Mouse (Mus musculus): Measurements from ENCODE around the gene Txn2. TPM values are rescaled to one million over a fixed set of nuclear protein-coding genes. Genes with fewer than 3 reads are reported as not detected.

Gene Txn2
- 285 and 291 TPM in 2 replicates for polyA plus RNA-seq (2016; fragmentation: Nextera tagmentation; extraction: Ambion mirVana)

DNA sequence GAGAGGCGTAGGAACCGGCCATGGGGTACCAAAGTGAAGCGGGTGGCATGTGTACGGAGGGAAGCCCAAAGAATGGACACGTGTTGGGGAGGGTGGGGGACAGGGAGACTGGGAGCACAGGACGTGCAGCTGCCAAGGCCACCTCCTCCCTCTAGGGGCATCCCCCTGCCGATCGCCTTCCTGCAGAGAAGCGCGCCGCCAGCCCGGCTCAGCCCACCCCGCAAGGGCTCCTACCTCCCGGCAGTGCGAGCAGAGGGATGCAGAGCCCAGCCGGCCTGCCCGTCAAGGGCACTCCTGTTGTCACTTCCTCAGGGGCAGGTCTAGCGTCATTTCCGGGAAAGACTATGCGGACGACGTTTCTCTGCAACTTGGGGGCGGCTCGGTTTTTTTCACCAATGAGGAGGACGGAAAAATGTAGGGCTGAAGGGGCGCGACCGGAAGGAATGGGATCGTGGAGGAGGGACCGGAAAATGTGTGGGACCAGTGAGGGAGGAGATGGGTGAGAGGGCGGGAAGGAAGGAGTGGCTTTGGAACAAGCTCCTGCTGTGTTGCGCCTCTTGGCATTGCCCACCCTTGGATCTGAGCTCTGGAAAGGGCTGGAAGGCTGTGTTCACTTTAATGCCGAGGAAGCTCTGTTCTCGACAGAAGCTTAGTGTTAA, at the start of gene Txn2:
Txn2 (minus strand) TSS at position 334 of the 659 bp plus-strand sequence.
- Histone ChIP-seq H3K36me3 (peaks cover 38% of the 10 kb centered on the region), H3K9me3 (replicated peaks) (no peaks in the 10 kb centered on the region), H3K4me3 (peak within 1 kb of the TSS; percentile 89), H3K4me1 (peaks cover 26% of the 10 kb centered on the region), H3K27ac (replicated peaks) (peak within 1 kb of the TSS; percentile 91), H3K27me3 (ENCODE audit: low read depth, poor library complexity, severe bottlenecking) (no peaks in the 10 kb centered on the region)
- 0% methylated on average over 34 of the region's 34 CpGs for WGBS
- peak; percentile 98 for DNase-seq (ENCODE audit: low spot score)

- 68% methylated on average over 3 of the region's 3 CpGs for WGBS
- H3K4me1 ChIP-seq = no peaks in the 10 kb centered on the region
- no peak overlapping the region for H3K4me3 ChIP-seq
- H3K27ac ChIP-seq (replicated peaks) = no peak overlapping the region
- H3K9me3 ChIP-seq (replicated peaks) = no peaks in the 10 kb centered on the region
- no peak for DNase-seq (ENCODE audit: low spot score)
- H3K36me3 ChIP-seq = no peaks in the 10 kb centered on the region
- H3K27me3 ChIP-seq (ENCODE audit: low read depth, poor library complexity, severe bottlenecking) = no peaks in the 10 kb centered on the region
These were observed 48.9 kb upstream of the Txn2 start for GRCm38 (mm10) chr15:77977663-77978062.

- Histone ChIP-seq H3K9me3 (replicated peaks) (no peaks in the 10 kb centered on the region), H3K4me3 (no peak overlapping the region), H3K4me1 (peaks cover 17% of the 10 kb centered on the region), H3K27me3 (ENCODE audit: low read depth, poor library complexity, severe bottlenecking) (no peaks in the 10 kb centered on the region), H3K27ac (replicated peaks) (no peak overlapping the region), H3K36me3 (no peaks in the 10 kb centered on the region)
- no peak for DNase-seq (ENCODE audit: low spot score)
- WGBS = 75% methylated on average over 6 of the region's 6 CpGs
These were observed 45.5 kb upstream of the Txn2 start for GRCm38 (mm10) chr15:77974165-77974841.

GRCm38 (mm10) chr15:77970470-77971292, 41.9 kb upstream of the Txn2 start, which contains the start of gene Eif3d:
Eif3d (minus strand) TSS chr15:77970813.
- DNase-seq (ENCODE audit: low spot score) = peak; percentile 96
- Histone ChIP-seq H3K27me3 (ENCODE audit: low read depth, poor library complexity, severe bottlenecking) (no peaks in the 10 kb centered on the region), H3K36me3 (peaks cover 34% of the 10 kb centered on the region), H3K9me3 (replicated peaks) (no peaks in the 10 kb centered on the region), H3K4me1 (peaks cover 28% of the 10 kb centered on the region), H3K4me3 (peak within 1 kb of the TSS; percentile 92), H3K27ac (replicated peaks) (peak within 1 kb of the TSS; percentile 95)
- WGBS = under 1% methylated on average over 72 of the region's 72 CpGs

DNA sequence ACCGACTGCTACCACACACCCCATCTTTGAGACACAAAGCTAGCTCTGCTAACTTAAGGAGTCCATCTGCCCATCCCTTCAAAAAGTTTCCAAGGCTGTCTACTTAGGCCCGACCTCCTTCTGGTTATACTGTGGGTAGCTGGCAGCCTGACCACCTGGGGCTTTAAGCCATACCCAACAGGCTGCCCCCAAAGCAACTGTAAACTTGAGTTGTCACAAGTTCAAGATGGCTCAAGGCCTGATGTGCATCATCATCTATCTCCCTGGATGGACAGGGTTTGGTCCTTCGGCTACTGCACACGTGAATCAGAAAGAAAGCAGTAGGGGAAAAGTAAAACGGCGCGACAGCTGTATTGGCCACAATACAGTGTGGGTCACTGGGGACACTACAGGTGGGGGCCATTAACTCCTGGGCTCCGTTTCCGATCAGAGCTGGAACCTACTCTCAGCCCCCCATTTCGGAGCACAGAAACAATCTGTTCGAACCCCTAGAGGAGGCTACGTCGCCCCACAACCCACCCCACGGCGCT, 41.2 kb upstream of the Txn2 start:
- DNase-seq (ENCODE audit: low spot score) = no peak
- H3K4me1 ChIP-seq = peaks cover 28% of the 10 kb centered on the region
- no peaks in the 10 kb centered on the region for H3K9me3 ChIP-seq (replicated peaks)
- H3K27ac ChIP-seq (replicated peaks) = peak overlapping the region; percentile 95
- peak overlapping the region; percentile 92 for H3K4me3 ChIP-seq
- H3K36me3 ChIP-seq = peaks cover 41% of the 10 kb centered on the region
- H3K27me3 ChIP-seq (ENCODE audit: low read depth, poor library complexity, severe bottlenecking) = no peaks in the 10 kb centered on the region
- WGBS = 6% methylated on average over 15 of the region's 15 CpGs

GRCm38 (mm10) chr15:77965117-77965528, 36.3 kb upstream of the Txn2 start:
- DNase-seq (ENCODE audit: low spot score) = no peak
- peaks cover 18% of the 10 kb centered on the region for H3K4me1 ChIP-seq
- H3K36me3 ChIP-seq = peaks cover 90% of the 10 kb centered on the region
- WGBS = 87% methylated on average over 9 of the region's 9 CpGs
- no peaks in the 10 kb centered on the region for H3K9me3 ChIP-seq (replicated peaks)
- no peak overlapping the region for H3K4me3 ChIP-seq
- H3K27me3 ChIP-seq (ENCODE audit: low read depth, poor library complexity, severe bottlenecking) = no peaks in the 10 kb centered on the region
- no peak overlapping the region for H3K27ac ChIP-seq (replicated peaks)

GRCm38 (mm10) chr15:77962447-77962846, 33.6 kb upstream of the Txn2 start:
- no peaks in the 10 kb centered on the region for H3K9me3 ChIP-seq (replicated peaks)
- peaks cover 6% of the 10 kb centered on the region; the same call in 1 of the 2 replicates for H3K27me3 ChIP-seq (ENCODE audit: low read depth, poor library complexity, severe bottlenecking)
- no peak overlapping the region for H3K27ac ChIP-seq (replicated peaks)
- H3K4me1 ChIP-seq = peaks cover under 1% of the 10 kb centered on the region; the same call in 1 of the 2 replicates
- no peak for DNase-seq (ENCODE audit: low spot score)
- WGBS = 97% methylated on average over 5 of the region's 5 CpGs
- H3K36me3 ChIP-seq = peaks cover 96% of the 10 kb centered on the region
- H3K4me3 ChIP-seq = no peak overlapping the region

DNA sequence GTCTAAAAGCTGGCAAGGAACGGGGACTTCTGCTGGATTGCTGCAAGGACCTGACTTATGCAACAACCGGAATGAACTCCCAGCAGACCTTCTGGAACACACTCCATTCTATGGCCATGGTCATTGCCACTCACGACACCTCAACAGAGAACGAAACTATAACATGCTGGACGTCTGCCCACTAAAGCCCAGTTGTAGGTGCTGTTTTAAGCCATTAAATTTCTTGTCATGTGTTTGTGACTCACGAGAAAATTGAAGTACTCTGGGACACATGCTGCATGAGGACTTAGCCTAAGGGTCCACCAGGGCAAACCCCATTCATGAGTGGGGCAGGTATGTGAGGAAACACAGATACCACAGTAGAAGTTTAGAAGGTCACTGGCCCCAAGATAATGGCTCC, 31.9 kb upstream of the Txn2 start:
- H3K36me3 ChIP-seq = peaks cover 78% of the 10 kb centered on the region
- H3K27ac ChIP-seq (replicated peaks) = no peak overlapping the region
- no peak for DNase-seq (ENCODE audit: low spot score)
- H3K4me3 ChIP-seq = no peak overlapping the region
- peaks cover 21% of the 10 kb centered on the region for H3K27me3 ChIP-seq (ENCODE audit: low read depth, poor library complexity, severe bottlenecking)
- H3K9me3 ChIP-seq (replicated peaks) = no peaks in the 10 kb centered on the region
- peaks cover 18% of the 10 kb centered on the region for H3K4me1 ChIP-seq
- 91% methylated on average over 6 of the region's 6 CpGs for WGBS

DNA sequence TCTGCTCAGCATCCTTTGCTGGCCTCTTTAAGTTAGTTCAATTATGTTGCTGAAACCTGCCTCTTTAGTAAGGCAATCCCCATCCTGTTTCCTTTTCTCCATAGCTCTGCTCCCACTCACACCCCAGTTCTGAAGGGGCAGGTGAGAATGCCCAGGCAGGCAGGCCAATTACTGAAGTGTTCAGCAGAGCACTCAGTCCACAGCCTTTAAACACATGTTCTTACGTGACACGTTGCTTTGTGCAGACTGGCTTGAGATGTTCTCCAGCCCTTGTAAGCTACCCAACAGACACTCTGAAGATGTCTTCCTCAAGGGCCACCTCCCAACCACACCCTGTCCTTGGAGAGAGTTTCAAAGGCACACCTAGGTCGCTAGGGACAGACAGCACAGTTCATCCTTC, 29.3 kb upstream of the Txn2 start:
- Histone ChIP-seq H3K36me3 (peaks cover 53% of the 10 kb centered on the region), H3K9me3 (replicated peaks) (no peaks in the 10 kb centered on the region), H3K27me3 (ENCODE audit: low read depth, poor library complexity, severe bottlenecking) (peaks cover 43% of the 10 kb centered on the region), H3K4me3 (no peak overlapping the region), H3K4me1 (peaks cover 29% of the 10 kb centered on the region), H3K27ac (replicated peaks) (no peak overlapping the region)
- 68% methylated on average over 3 of the region's 3 CpGs for WGBS
- no peak for DNase-seq (ENCODE audit: low spot score)

DNA sequence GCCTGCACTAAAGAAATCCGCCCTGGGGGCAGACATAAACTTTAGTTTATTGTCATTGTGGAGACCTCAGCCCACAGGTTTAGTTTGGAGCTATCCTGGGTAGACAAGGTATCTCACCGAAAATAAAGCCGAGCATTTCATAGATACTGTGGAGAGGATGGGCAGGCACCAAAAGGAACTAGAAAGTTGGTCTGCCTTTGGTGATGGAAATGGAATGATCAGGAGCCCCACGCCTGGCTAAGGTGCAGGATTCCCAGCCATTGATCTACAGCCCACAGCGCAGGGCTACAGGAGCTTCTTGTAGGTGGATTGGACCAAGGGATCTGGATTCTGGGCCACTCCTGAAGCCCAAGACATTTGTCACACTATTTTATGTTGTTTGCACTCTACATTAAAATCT, 28.8 kb upstream of the Txn2 start:
- Histone ChIP-seq H3K4me3 (no peak overlapping the region), H3K27me3 (ENCODE audit: low read depth, poor library complexity, severe bottlenecking) (peaks cover 43% of the 10 kb centered on the region), H3K27ac (replicated peaks) (no peak overlapping the region), H3K9me3 (replicated peaks) (no peaks in the 10 kb centered on the region), H3K36me3 (peaks cover 53% of the 10 kb centered on the region), H3K4me1 (peaks cover 29% of the 10 kb centered on the region)
- WGBS = 54% methylated on average over 5 of the region's 5 CpGs
- no peak for DNase-seq (ENCODE audit: low spot score)

DNA sequence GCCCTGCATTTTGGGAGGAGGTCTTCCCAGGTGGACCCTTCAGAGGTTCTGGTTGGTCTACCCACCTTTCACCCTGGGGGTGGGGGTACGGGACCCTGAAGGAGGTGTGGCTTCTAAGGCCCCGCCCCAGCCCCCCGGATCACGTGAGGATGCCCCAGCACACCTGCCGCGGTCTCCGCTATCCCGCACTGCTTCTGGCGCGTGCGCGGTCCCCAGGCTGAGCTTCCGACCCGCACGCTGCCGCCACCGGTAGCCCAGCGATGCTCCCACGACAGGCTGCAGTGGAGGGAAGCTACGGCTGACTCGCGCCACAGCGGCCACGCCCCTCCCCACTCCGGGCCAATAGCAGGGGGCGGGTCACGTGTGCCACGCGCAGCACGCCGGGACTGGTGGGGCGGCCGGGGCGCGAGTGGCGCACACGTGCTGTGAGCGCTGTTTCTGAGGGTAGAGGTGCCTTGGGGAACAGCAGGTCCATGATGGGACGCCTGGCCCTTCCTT, 27.6 kb upstream of the Txn2 start, which contains the start of gene Foxred2:
Foxred2 (minus strand) TSS at position 319 of the 498 bp plus-strand sequence.
- DNase-seq (ENCODE audit: low spot score) = peak; percentile 87
- peak within 1 kb of the TSS; percentile 80 for H3K27ac ChIP-seq (replicated peaks)
- no peaks in the 10 kb centered on the region for H3K9me3 ChIP-seq (replicated peaks)
- H3K4me3 ChIP-seq = peak within 1 kb of the TSS; percentile 66
- WGBS = under 1% methylated on average over 39 of the region's 39 CpGs
- peaks cover 50% of the 10 kb centered on the region for H3K36me3 ChIP-seq
- H3K4me1 ChIP-seq = peaks cover 29% of the 10 kb centered on the region
- H3K27me3 ChIP-seq (ENCODE audit: low read depth, poor library complexity, severe bottlenecking) = peaks cover 43% of the 10 kb centered on the region

Measured in midbrain, embryonic 10.5 days (tissue).